Mouse (Mus musculus) limb, embryonic 14.5 days (tissue): ENCODE results near the gene Esr2. TPM values are rescaled to one million over a fixed set of nuclear protein-coding genes. Genes with fewer than 3 reads are reported as not detected.

Source experiments
- ATAC-seq: fragments of 200-750 bp; cut with Nextera tagmentation; 2 replicates; pipeline ENCODE4 v1.8.0; 2017; ENCODE audit warnings: low read depth, moderate number of reproducible peaks, moderate TSS enrichment; ENCODE audit not compliant: low FRiP score
- DNase-seq: peaks from one replicate; pipeline ENCODE4 v3.0.0-alpha.2; 2015; ENCODE audit warnings: low spot score
- H3K27ac ChIP-seq: fragments of 300-500 bp; sonication (generic); replicated peaks from 2 replicates; pipeline ENCODE4 v1.5.1; 2014; ENCODE audit warnings: low read depth, mild to moderate bottlenecking, low read length, moderate library complexity, mixed read lengths
- H3K27me3 ChIP-seq: fragments of 300-500 bp; sonication (generic); 2 replicates; pipeline ENCODE4 v1.6.1; 2014; ENCODE audit warnings: low read length, mixed read lengths; ENCODE audit not compliant: control insufficient read depth, insufficient read depth
- H3K36me3 ChIP-seq: fragments of 300-500 bp; sonication (generic); 2 replicates; pipeline ENCODE4 v1.6.1; 2014; ENCODE audit warnings: mild to moderate bottlenecking, low read length, moderate library complexity, mixed read lengths; ENCODE audit not compliant: control insufficient read depth, insufficient read depth
- H3K4me1 ChIP-seq: fragments of 300-500 bp; sonication (generic); 2 replicates; pipeline ENCODE4 v1.6.1; 2014; ENCODE audit warnings: antibody characterized with exemption, low read length, mixed read lengths; ENCODE audit not compliant: control insufficient read depth, insufficient read depth
- H3K4me2 ChIP-seq: fragments of 300-500 bp; sonication (generic); replicated peaks from 2 replicates; pipeline ENCODE4 v1.6.1; 2014; ENCODE audit warnings: low read depth, mild to moderate bottlenecking, low read length, moderate library complexity; ENCODE audit not compliant: severe bottlenecking
- H3K4me3 ChIP-seq: fragments of 300-500 bp; sonication (generic); replicated peaks from 2 replicates; pipeline ENCODE4 v1.5.1; 2014; ENCODE audit warnings: low read length
- H3K9ac ChIP-seq: fragments of 300-500 bp; sonication (generic); 2 replicates; pipeline ENCODE4 v1.6.1; 2014; ENCODE audit warnings: mild to moderate bottlenecking, low read depth, low read length, moderate library complexity; ENCODE audit not compliant: severe bottlenecking
- H3K9me3 ChIP-seq: fragments of 300-500 bp; sonication (generic); 2 replicates; pipeline ENCODE4 v1.6.1; 2016; ENCODE audit warnings: low read length; ENCODE audit not compliant: control insufficient read depth
- POLR2A ChIP-seq: fragments of 200-500 bp; IDR thresholded peaks from 2 replicates; pipeline ENCODE4 v1.8.0; 2012; ENCODE audit warnings: inconsistent platforms, mild to moderate bottlenecking, moderate library complexity, borderline replicate concordance; ENCODE audit not compliant: insufficient read depth, insufficient read length; ENCODE audit errors: extremely low read depth
- WGBS: fragments of 180-500 bp; shearing (Covaris S2); extraction: QIAGEN DNeasy Blood & Tissue Kit; methylation state at CpG from one replicate; pipeline ENCODE4 v1.1.7; 2014; 5-methylcytosine and 5-hydroxymethylcytosine counted together
- polyA plus RNA-seq, 2 experiments: library from polyadenylated mRNA; depleted of rRNA in 1 of 2; stranded (reverse) in 1 of 2; unstranded in 1 of 2; fragments of >200 nt; fragmentation: Nextera tagmentation in 1 of 2; extraction: Ambion mirVana in 1 of 2; gene quantifications; 2 replicates each; pipeline versions ENCODE4 v1.2.1 to v1.2.3; 2012 to 2014

Gene Esr2
- polyA plus RNA-seq, 2 experiments = 0.10 to 0.24 TPM

GRCm38 (mm10) chr12:76130891-76131290 lies 46.2 kb downstream of the Esr2 start:
- H3K36me3 ChIP-seq = no peaks in the 10 kb centered on the region
- no peaks in the 10 kb centered on the region for H3K4me1 ChIP-seq
- H3K9me3 ChIP-seq = no peaks in the 10 kb centered on the region
- H3K27me3 ChIP-seq = no peaks in the 10 kb centered on the region
- H3K4me2 ChIP-seq = no peak overlapping the region
- H3K27ac ChIP-seq = no peak overlapping the region
- no peak for TF ChIP-seq POLR2A
- no peak overlapping the region for H3K9ac ChIP-seq
- H3K4me3 ChIP-seq = no peak overlapping the region
- 86% methylated on average over 6 of the region's 6 CpGs for WGBS
- DNase-seq (no peak), ATAC-seq (no peak)

GRCm38 (mm10) chr12:76130281-76130680 lies 46.8 kb downstream of the Esr2 start:
- H3K4me1 ChIP-seq = no peaks in the 10 kb centered on the region
- no peak for TF ChIP-seq POLR2A
- DNase-seq = no peak
- WGBS = 27% methylated on average over 4 of the region's 4 CpGs
- H3K9ac ChIP-seq = no peak overlapping the region
- no peaks in the 10 kb centered on the region for H3K9me3 ChIP-seq
- H3K4me2 ChIP-seq = no peak overlapping the region
- H3K36me3 ChIP-seq = no peaks in the 10 kb centered on the region
- no peak for ATAC-seq
- no peak overlapping the region for H3K4me3 ChIP-seq
- H3K27ac ChIP-seq = no peak overlapping the region
- no peaks in the 10 kb centered on the region for H3K27me3 ChIP-seq

GRCm38 (mm10) chr12:76128831-76129230 lies 48.2 kb downstream of the Esr2 start:
- Histone ChIP-seq H3K4me3 (no peak overlapping the region), H3K4me1 (no peaks in the 10 kb centered on the region), H3K27me3 (no peaks in the 10 kb centered on the region), H3K36me3 (no peaks in the 10 kb centered on the region), H3K4me2 (no peak overlapping the region), H3K9me3 (no peaks in the 10 kb centered on the region), H3K27ac (no peak overlapping the region), H3K9ac (no peak overlapping the region)
- ATAC-seq (no peak), DNase-seq (no peak)
- WGBS = 80% methylated on average over 10 of the region's 10 CpGs
- no peak for TF ChIP-seq POLR2A

GRCm38 (mm10) chr12:76128306-76128705 lies 48.8 kb downstream of the Esr2 start:
- no peak overlapping the region for H3K9ac ChIP-seq
- WGBS = 52% methylated on average over 3 of the region's 3 CpGs
- no peak for TF ChIP-seq POLR2A

GRCm38 (mm10) chr12:76123223-76123622 lies 53.8 kb downstream of the Esr2 start:
- DNase-seq (no peak), ATAC-seq (no peak)
- H3K4me2 ChIP-seq = no peak overlapping the region
- H3K4me1 ChIP-seq = no peaks in the 10 kb centered on the region
- no peak overlapping the region for H3K9ac ChIP-seq
- no peak overlapping the region for H3K27ac ChIP-seq
- no peak for TF ChIP-seq POLR2A
- H3K4me3 ChIP-seq = no peak overlapping the region
- H3K36me3 ChIP-seq = no peaks in the 10 kb centered on the region
- H3K27me3 ChIP-seq = no peaks in the 10 kb centered on the region
- no peaks in the 10 kb centered on the region for H3K9me3 ChIP-seq
- WGBS = 85% methylated on average over 6 of the region's 6 CpGs

More at GRCm38 (mm10) chr12:76128306-76128705, 48.8 kb downstream of the Esr2 start:
- DNase-seq = no peak
- Histone ChIP-seq H3K4me1 (no peaks in the 10 kb centered on the region), H3K27me3 (no peaks in the 10 kb centered on the region), H3K4me3 (no peak overlapping the region), H3K4me2 (no peak overlapping the region), H3K9me3 (no peaks in the 10 kb centered on the region), H3K36me3 (no peaks in the 10 kb centered on the region), H3K27ac (no peak overlapping the region)
- no peak for ATAC-seq

GRCm38 (mm10) chr12:76117632-76118153 lies 59.4 kb downstream of the Esr2 start:
- Histone ChIP-seq H3K9ac (no peak overlapping the region), H3K4me3 (no peak overlapping the region), H3K4me2 (no peak overlapping the region), H3K27me3 (no peaks in the 10 kb centered on the region), H3K36me3 (no peaks in the 10 kb centered on the region), H3K27ac (no peak overlapping the region), H3K4me1 (no peaks in the 10 kb centered on the region), H3K9me3 (no peaks in the 10 kb centered on the region)
- TF ChIP-seq POLR2A = no peak
- DNase-seq = no peak
- WGBS = 78% methylated on average over 4 of the region's 4 CpGs
- no peak for ATAC-seq
